Mouse (Mus musculus) G1E (cell line): ENCODE results near the gene Gimap3. TPM values are rescaled to one million over a fixed set of nuclear protein-coding genes. Genes with fewer than 3 reads are reported as not detected.

Source experiments
- ATAC-seq: 2 replicates; pipeline ENCODE4 v1.8.0; 2016; ENCODE audit warnings: mild to moderate bottlenecking; ENCODE audit not compliant: insufficient number of reproducible peaks, poor library complexity, low FRiP score, severe bottlenecking; ENCODE audit errors: extremely low read depth
- DNase-seq: peaks from one replicate; pipeline ENCODE4 v3.0.0; 2012; ENCODE audit warnings: low spot score
- H3K27me3 ChIP-seq: 2 replicates; pipeline ENCODE4 v1.6.1; 2012; ENCODE audit warnings: mild to moderate bottlenecking, low read length, inconsistent platforms; ENCODE audit not compliant: insufficient read depth
- H3K36me3 ChIP-seq: replicated peaks from 2 replicates; pipeline ENCODE3; 2012; ENCODE audit warnings: mild to moderate bottlenecking, inconsistent platforms
- H3K4me1 ChIP-seq: 2 replicates; pipeline ENCODE4 v1.6.1; 2012; ENCODE audit warnings: low read depth, low read length, inconsistent platforms, mixed read lengths; ENCODE audit not compliant: insufficient read depth
- H3K4me3 ChIP-seq: 2 replicates; pipeline ENCODE4 v1.5.1; 2012; ENCODE audit warnings: low read depth, mild to moderate bottlenecking, inconsistent platforms, low read length, moderate library complexity, mixed read lengths
- H3K9me3 ChIP-seq: replicated peaks from 2 replicates; pipeline ENCODE4 v1.6.1; 2012; ENCODE audit warnings: inconsistent platforms
- CTCF ChIP-seq: IDR thresholded peaks from 2 replicates; pipeline ENCODE4 v1.5.1; 2012; ENCODE audit warnings: low read depth, low read length, inconsistent platforms, mixed read lengths
- GATA1 ChIP-seq: IDR thresholded peaks from 2 replicates; pipeline ENCODE4 v1.6.1; 2012; ENCODE audit warnings: borderline replicate concordance, low read length, inconsistent platforms, mixed read lengths
- GATA2 ChIP-seq: IDR thresholded peaks from 2 replicates; pipeline ENCODE4 v1.6.1; 2012; ENCODE audit warnings: low read depth, low read length, inconsistent platforms, borderline replicate concordance
- POLR2AphosphoS5 ChIP-seq: IDR thresholded peaks from 2 replicates; pipeline ENCODE4 v1.6.1; 2012; ENCODE audit warnings: low read depth, low read length, inconsistent platforms; ENCODE audit not compliant: insufficient replicate concordance
- TAL1 ChIP-seq: conservative IDR thresholded peaks from 2 replicates; pipeline ENCODE4 v1.6.1; 2012; ENCODE audit warnings: low read depth, low read length, inconsistent platforms, mixed read lengths
- polyA plus RNA-seq: library from polyadenylated mRNA; stranded (reverse); fragments of >175 nt; gene quantifications from 2 replicates; pipeline ENCODE4 v1.2.3, GENCODE M21; 2012
- total RNA-seq, 2 experiments: library from RNA; stranded (forward) in 1 of 2; stranded (reverse) in 1 of 2; fragments of 200-1000 nt in 1 of 2; fragments of >200 nt in 1 of 2; fragmentation: Nextera tagmentation in 1 of 2; gene quantifications; 2 replicates each; pipeline ENCODE4 v1.2.3; 2014 to 2017

The Gimap3 gene
- total and polyA plus RNA-seq, 3 experiments = 0.11 TPM; not detected in 2

DNA sequence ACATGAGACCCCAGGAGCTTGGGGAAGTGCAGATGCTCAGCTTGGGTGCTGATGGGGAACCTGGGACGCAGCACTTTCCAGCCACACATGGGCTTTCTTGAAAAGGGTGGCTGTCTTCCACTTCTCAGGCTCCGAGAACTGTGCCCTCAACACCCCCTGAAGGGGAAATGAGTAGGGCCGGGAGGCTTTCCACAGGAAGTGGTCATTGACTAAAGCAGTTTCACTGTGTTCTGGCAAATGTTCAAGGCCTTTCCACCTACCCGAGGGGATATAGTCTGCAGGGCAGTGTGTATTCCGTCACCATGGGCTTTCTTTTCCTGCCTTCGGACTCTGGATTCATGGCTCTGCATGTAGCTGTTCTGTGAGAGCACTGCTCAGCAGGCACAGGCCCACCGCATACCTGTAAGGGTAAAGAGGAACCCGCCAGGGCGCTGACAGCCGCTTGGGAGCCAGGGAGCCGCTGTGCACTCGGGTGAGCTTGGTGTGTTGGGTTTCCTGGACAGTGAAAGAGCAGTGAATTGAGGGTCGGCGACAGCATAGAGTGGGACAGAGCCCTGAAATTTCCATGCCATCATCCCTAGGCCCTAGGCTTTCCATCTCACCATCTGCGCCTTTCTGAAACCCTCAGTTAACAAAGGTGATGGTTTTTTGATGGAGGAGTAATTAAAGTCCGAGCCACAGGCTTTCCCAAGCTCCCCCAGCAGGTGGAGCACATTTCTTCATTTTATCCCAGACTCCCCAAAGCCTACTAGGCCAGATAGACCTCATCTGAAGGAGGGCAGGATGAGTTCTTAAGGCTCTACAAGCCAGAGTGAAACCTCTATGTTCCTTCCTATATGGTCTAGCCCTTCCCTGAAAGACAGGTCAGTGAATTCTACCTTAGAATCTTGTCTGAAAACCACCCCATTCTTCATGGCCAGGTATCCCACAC is 24.4 kb downstream of the Gimap3 start, which contains the start of gene Gimap5:
Gimap5 (plus strand) TSS at position 239 of the 931 bp plus-strand sequence.
- Histone ChIP-seq H3K4me3 (no peak within 1 kb of the TSS), H3K27me3 (peaks cover 11% of the 10 kb centered on the region; the same call in 1 of the 2 replicates), H3K9me3 (no peaks in the 10 kb centered on the region), H3K36me3 (no peaks in the 10 kb centered on the region), H3K4me1 (no peaks in the 10 kb centered on the region)
- no peak for DNase-seq
- no peak for ATAC-seq
- no peak for TF ChIP-seq POLR2AphosphoS5
- no peak for TF ChIP-seq TAL1
- no peak for TF ChIP-seq GATA2
- no peak for TF ChIP-seq GATA1
- TF ChIP-seq CTCF = no peak

DNA sequence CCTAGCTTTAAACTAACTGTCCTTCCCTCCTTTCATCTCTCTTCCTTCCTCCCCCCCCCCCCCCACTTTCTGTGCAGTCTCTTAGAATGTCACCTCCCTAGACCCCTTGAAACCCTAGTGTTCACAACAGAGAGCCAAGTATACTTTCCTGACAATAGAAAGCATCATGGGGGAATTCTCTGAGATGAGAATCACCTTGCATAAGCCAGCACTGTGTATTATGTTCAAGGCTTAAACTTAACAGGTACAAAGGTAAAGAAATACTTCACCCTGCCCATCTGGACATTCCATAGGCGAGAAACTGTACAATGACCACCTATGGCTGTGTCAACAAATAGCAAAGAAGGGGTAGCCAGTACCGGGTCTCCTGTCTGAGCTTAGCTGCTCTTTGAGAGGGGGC is 25.2 kb downstream of the Gimap3 start:
- ATAC-seq (no peak), DNase-seq (no peak)
- no peak overlapping the region for H3K4me3 ChIP-seq
- H3K4me1 ChIP-seq = no peaks in the 10 kb centered on the region
- no peaks in the 10 kb centered on the region for H3K36me3 ChIP-seq
- H3K27me3 ChIP-seq = peaks cover 11% of the 10 kb centered on the region; the same call in 1 of the 2 replicates
- H3K9me3 ChIP-seq = no peaks in the 10 kb centered on the region
- no peak for TF ChIP-seq GATA2
- TF ChIP-seq CTCF = no peak
- no peak for TF ChIP-seq TAL1
- no peak for TF ChIP-seq GATA1
- TF ChIP-seq POLR2AphosphoS5 = no peak

DNA sequence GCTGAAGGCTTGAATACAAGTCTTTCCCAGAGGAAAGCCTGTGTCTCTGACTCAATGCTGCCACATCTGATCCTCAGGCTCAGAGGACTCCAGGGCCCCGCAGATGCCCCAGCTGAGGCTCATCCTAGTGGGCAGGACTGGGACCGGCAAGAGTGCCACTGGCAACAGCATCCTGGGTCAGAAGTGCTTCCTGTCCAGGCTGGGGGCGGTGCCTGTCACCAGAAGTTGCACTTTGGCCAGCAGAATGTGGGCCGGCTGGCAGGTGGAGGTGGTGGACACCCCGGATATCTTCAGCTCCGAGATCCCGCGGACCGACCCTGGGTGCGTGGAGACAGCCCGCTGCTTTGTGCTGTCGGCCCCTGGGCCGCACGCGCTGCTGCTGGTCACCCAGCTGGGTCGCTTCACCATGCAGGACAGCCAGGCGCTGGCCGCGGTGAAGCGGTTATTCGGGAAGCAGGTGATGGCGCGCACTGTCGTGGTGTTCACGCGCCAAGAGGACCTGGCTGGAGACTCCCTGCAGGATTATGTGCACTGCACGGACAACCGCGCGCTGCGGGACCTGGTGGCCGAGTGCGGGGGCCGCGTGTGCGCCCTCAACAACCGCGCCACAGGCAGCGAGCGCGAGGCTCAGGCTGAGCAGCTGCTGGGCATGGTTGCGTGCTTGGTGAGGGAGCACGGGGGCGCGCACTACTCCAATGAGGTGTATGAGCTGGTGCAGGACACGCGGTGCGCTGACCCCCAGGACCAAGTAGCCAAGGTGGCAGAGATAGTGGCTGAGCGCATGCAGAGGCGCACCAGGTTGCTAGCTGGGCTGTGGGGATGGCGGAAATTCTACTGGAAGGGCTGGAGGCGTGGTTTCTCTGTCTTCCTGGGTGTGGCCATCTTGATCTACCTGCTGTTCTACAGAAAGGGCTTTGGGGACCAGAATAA is 28.0 kb downstream of the Gimap3 start:
- DNase-seq (no peak), ATAC-seq (no peak)
- Histone ChIP-seq H3K9me3 (no peaks in the 10 kb centered on the region), H3K4me1 (no peaks in the 10 kb centered on the region), H3K4me3 (no peak overlapping the region), H3K36me3 (no peaks in the 10 kb centered on the region), H3K27me3 (peaks cover 12% of the 10 kb centered on the region; the same call in 1 of the 2 replicates)
- TF ChIP-seq GATA2 (no peak), CTCF (no peak)

DNA sequence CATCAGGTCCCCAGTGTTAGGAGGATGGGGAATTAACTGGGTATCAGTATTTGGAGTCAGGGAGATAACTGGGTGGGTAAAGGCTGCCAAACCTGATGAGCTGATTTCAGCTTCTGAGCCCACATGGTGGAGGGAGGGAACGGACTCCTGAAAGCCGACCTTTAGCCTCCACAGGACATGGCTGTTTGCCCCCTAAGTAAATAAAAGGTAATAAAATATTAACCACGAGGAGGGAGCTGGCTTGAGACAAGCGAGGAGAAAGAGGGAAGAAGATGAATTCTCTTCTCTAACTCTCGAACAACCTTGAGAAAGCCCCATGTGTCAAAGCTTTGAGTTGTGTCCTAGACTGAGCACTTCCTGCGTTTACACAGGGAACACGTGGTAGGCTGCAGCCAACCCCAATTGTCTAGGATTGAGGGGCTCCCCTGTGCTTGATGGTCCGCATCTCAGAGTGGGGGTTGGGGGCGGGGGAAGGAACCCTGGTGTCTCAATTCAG is 28.9 kb downstream of the Gimap3 start:
- Histone ChIP-seq H3K4me1 (no peaks in the 10 kb centered on the region), H3K9me3 (no peaks in the 10 kb centered on the region), H3K36me3 (no peaks in the 10 kb centered on the region), H3K4me3 (no peak overlapping the region), H3K27me3 (peaks cover 14% of the 10 kb centered on the region; the same call in 1 of the 2 replicates)
- no peak for TF ChIP-seq CTCF
- TF ChIP-seq GATA2 = no peak
- no peak for TF ChIP-seq GATA1
- TF ChIP-seq POLR2AphosphoS5 = no peak
- TF ChIP-seq TAL1 = no peak
- ATAC-seq = no peak
- DNase-seq = no peak

DNA sequence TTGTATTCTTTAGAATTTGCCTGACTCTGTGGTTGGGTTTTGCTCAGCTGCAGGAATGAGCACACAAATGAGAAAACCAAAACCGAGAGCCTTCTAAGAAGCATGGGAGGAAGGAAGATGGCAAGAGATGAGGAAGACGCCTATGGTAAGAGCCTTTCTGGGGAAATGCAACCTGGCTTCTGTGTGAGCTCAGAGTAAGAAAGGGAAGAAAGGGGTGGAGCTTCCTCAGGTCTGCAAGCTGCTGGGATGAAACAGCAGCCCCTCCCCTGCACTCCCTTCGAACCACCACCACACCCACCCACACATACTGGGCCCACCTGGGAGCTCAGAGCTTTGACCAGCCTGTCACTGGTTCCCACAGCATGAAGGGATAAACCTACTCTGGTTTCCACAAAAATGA is 29.4 kb downstream of the Gimap3 start:
- ATAC-seq = no peak

More for the DNA sequence above, 29.4 kb downstream of the Gimap3 start:
- DNase-seq = no peak
- Histone ChIP-seq H3K27me3 (peaks cover 14% of the 10 kb centered on the region; the same call in 1 of the 2 replicates), H3K36me3 (no peaks in the 10 kb centered on the region), H3K4me3 (no peak overlapping the region), H3K9me3 (no peaks in the 10 kb centered on the region), H3K4me1 (no peaks in the 10 kb centered on the region)
- TF ChIP-seq CTCF (no peak), GATA2 (no peak), GATA1 (no peak), TAL1 (no peak), POLR2AphosphoS5 (no peak)
